Mouse (Mus musculus): ENCODE data around the gene Cyp2j8.
"Not testable (repeated sequence)": the region's sequence is repeated elsewhere in the genome, so short reads cannot be mapped to it uniquely, and the experiment has no call there.

Gene Cyp2j8

DNA sequence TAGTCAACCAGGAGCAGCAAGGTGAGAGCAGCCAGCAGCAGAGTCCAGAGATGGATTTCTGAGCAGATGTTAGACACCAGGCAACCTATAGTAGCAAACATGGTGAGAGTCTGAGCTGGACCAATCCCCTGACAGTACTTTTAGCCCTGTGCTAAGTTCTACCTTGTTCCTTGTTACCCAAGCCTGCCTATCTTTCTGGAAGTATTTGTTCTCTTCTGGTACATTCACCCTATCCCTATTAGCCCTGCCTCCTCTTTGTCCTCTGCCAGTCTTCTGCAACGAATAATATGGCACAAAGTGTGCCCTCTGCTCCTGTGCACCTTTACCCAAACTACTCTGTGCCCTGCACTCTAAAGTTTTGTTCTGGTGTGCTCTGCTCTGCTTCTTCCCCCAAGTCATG is at the start of gene Cyp2j8:
Cyp2j8 (minus strand) TSS at position 101 of the 400 bp plus-strand sequence.
- no peak for DNase-seq (ENCODE audit: low spot score)

DNA sequence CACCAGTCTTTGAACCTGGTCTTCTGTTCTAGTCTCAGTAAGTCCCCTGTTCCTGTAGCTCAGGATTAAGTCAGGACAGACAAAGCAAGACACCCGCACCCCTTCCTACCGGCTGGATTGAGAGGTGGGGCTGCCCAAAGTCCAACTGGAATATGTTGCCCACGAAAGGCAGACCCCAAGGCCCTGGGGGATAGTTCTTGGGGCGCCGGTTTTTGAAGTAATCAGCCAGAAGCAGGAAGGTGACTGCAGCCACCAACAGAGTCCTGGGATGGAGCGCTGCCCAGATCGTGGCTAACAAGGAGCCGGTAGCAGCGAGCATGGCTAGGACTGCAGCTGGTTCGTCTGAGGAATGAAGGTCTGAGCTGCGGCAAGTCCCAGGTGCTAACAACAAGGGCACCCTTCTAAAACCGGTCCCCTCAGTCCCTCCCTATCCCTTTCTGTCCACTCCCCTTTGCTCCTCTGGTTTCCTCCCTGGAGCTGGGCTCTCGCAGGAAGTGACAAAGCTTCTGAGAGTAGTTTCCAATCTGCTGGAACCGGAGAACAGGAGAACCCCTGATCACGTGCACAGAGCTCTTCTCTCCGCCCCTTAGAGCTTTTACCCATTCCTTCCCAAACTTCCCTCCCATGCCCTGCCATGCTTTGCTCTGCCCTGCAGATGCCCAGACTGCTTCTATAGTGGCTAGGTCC is 46.1 kb upstream of the Cyp2j8 start, which contains the start of gene Cyp2j6:
Cyp2j6 (minus strand) TSS at position 529 of the 687 bp plus-strand sequence.
- DNase-seq (ENCODE audit: low spot score) = no peak

DNA sequence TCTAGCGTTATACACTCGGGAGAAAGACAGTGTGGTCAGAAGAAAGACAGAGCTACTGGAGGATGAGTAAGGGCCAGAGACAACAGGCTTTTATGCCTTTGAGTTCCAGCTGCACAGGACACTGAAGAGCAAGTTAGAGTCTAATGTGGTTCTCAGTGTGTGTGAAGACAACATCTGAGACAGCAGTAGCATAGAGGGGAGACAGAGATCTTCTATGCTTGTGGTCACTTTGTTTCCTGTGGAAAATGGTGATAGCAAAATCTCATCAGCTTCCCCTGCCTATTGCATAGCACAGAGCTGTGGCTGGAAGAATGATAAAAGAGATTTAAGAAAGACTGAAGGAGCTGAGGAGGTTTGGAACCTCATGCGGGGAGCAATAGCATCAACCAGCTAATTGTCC is 44.4 kb upstream of the Cyp2j8 start:
- no peak for DNase-seq (ENCODE audit: low spot score)

DNA sequence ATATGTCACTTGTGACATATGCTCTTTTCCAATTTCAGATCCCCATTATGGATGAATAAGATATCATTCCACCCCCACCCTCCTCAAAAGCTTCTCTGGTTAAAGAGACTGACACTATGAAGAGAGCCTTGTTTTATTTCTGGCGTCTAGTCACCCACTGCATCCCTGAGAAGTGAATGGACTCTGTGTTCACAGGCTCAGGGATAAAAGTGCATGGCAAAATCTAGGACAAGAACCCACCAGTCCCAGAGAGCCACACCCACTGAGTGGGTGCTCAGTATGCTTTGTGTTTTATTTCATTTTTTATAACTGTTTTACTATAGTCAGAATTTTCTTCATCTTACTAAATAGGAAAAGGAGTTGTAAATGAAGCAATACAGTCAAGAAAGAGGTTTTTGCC is 38.8 kb upstream of the Cyp2j8 start:
- DNase-seq (ENCODE audit: low spot score) = no peak

DNA sequence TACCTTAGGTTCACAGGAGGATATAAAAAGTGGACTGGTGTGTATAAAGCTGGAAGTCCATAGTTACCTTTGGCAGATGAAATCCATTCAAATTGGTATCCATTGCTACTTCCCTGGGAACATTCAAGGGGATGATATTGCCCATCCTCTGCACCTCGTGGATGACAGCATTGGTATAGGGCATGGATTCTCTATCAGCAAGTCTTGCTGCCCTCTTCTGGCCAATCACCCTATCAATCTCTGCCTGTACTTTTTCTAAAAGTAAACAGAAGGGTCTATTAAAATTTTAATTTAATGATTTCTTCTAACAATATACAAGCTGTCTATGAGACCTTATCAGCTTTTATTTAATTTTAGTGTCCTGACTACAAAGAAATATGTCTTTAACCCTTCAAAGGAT is 18.6 kb upstream of the Cyp2j8 start:
- DNase-seq (ENCODE audit: low spot score) = no peak

DNA sequence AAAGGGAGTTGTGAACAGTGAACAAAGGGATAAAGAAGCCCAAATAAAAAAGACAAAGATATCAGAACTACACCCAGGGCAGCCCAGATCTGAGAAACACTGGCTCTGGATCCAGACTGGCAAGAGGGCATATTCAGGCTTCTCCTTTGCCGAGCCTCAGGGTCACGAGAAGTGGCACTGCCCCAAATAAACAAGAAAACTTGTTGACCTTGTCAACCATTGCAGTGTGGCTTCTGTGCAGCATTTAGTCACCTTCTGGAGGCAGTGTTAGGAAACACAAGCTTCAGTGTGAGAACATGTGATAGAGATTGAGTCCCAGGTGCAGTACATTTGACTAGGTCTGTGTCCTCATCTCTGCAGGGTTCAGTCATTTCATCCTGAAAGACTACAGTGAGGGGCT is 15.1 kb upstream of the Cyp2j8 start:
- no peak for DNase-seq (ENCODE audit: low spot score)

DNA sequence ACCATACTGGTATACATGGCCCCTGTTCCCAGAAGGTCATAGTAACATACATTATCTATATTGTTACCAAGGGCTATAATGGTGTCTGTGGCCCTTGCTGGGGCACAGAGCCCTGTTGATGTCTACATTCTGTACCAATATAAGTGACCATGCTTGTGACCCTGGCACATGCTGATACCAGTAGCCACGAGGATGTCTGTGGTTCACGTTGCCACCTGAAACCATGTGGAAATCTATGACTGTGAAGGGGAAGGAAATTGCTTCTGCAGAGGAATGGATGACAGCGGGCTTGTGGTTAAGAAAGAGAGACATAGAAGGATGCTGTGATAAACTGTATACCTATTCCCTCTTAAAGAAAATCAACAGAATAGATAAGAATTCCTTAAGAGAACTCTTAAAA is 2.9 kb upstream of the Cyp2j8 start:
- no peak for DNase-seq (ENCODE audit: low spot score)

DNA sequence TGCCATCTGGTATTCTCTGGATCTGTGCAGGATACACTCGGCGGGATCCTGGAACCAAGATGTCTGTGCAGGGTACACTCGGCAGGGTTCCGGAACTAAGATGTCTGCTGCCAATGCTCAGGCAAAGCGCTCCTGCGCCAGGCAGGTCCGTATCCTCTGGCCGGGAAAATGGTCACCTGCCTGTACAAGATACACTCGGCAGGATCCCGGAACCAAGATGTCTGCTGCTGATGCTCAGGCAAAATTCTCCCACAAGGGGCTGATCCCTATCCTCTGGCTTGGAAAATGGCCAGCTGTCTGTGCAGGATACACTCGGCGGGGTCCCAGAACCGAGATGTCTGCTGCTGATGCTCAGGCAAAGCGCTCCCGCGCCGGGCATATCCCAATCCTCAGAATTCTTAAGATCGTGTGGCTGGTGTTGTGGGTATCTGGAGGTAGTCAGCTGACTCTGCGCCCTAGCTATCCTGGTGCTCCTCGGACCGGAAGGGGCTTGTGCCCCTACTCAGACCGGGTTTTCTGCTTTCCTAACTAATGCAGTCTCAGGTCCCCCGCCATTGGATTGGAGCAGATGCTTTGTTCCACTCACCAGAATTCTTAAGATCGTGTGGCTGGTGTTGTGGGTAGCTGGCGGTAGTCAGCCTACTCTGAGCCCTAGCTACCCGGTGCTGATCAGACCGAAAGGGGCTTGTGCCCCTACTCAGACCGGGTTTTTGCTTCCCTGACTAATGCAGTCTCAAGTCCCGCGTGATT is 43.7 kb downstream of the Cyp2j8 start:
- DNase-seq (ENCODE audit: low spot score) = not testable (repeated sequence)

Data from MN1 (cell line).